Mouse (Mus musculus): Measurements from ENCODE around the gene Ctsm.
"Not testable (repeated sequence)": the region's sequence is repeated elsewhere in the genome, so short reads cannot be mapped to it uniquely, and the experiment has no call there.

Ctsm gene

GRCm38 (mm10) chr13:61541631-61542030 is at the start of gene Ctsm:
Ctsm (minus strand) TSS chr13:61541839.
- no peak for DNase-seq (ENCODE audit: low spot score in 2 of 2)

GRCm38 (mm10) chr13:61570027-61570426 is 28.4 kb upstream of the Ctsm start, which contains the start of gene Cts3:
Cts3 (minus strand) TSS chr13:61570127.
- DNase-seq (ENCODE audit: low spot score in 2 of 2) = no peak

DNA sequence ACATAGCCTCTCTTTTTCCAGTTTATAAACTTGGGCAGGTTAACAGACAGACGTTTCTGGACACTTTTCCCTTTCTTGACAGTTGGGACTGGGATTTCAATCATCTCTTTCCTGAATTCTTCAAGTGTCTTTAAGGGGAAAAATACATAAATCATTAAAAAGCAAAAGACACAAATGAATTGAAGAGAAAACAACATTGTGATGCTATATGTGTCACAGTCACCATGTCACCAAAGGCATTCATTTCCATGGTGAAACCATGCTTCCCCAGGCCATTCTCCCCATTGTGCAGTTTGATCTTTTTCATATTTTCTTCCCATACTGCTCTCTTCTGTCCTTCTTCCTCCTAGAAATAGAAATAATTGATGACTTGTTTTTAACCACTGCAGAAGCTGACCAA is 26.4 kb upstream of the Ctsm start, which contains the start of gene Gm49352:
Gene Gm49352, minus strand, starts transcription at position 101 of the 400 bp plus-strand sequence.
- not testable (repeated sequence) for DNase-seq (ENCODE audit: low spot score in 2 of 2)
